Mouse (Mus musculus) intestine, postnatal 0 days (tissue): ENCODE data around the gene Aak1. TPM values are rescaled to one million over a fixed set of nuclear protein-coding genes. Genes with fewer than 3 reads are reported as not detected.

ENCODE experiments used
- ATAC-seq: fragments of 200-750 bp; cut with Nextera tagmentation; 2 replicates; pipeline ENCODE4 v1.8.0; 2017; ENCODE audit warnings: mild to moderate bottlenecking, moderate TSS enrichment, moderate library complexity
- H3K27ac ChIP-seq: fragments of 300-500 bp; sonication (generic); 2 replicates; pipeline ENCODE4 v1.5.1; 2014; ENCODE audit warnings: mild to moderate bottlenecking, low read depth, low read length, moderate library complexity
- H3K27me3 ChIP-seq: fragments of 300-500 bp; sonication (generic); replicated peaks from 2 replicates; pipeline ENCODE4 v1.6.1; 2014; ENCODE audit warnings: low read length, mixed read lengths; ENCODE audit not compliant: control insufficient read depth, insufficient read depth
- H3K36me3 ChIP-seq: fragments of 300-500 bp; sonication (generic); 2 replicates; pipeline ENCODE4 v1.6.1; 2014; ENCODE audit warnings: mild to moderate bottlenecking, moderate library complexity; ENCODE audit not compliant: control insufficient read depth, insufficient read depth
- H3K4me1 ChIP-seq: fragments of 300-500 bp; sonication (generic); replicated peaks from 2 replicates; pipeline ENCODE4 v1.6.1; 2014; ENCODE audit warnings: antibody characterized with exemption, low read length, mixed read lengths; ENCODE audit not compliant: control insufficient read depth, insufficient read depth
- H3K4me2 ChIP-seq: fragments of 300-500 bp; sonication (generic); replicated peaks from 2 replicates; pipeline ENCODE4 v1.6.1; 2014; ENCODE audit warnings: low read depth, mild to moderate bottlenecking, moderate library complexity
- H3K4me3 ChIP-seq: fragments of 300-500 bp; sonication (generic); 2 replicates; pipeline ENCODE4 v1.5.1; 2014; ENCODE audit warnings: low read depth, low read length
- H3K9ac ChIP-seq: fragments of 300-500 bp; sonication (generic); 2 replicates; pipeline ENCODE4 v1.6.1; 2014; ENCODE audit warnings: mild to moderate bottlenecking, low read depth, low read length
- H3K9me3 ChIP-seq: fragments of 300-500 bp; sonication (generic); 2 replicates; pipeline ENCODE4 v1.6.1; 2016; ENCODE audit warnings: mixed run types; ENCODE audit not compliant: control insufficient read depth
- CTCF ChIP-seq: sonication (generic); IDR thresholded peaks from 2 replicates; pipeline ENCODE4 v1.5.1; 2016; ENCODE audit warnings: low read depth, mild to moderate bottlenecking, control low read depth, antibody characterized with exemption, moderate library complexity
- WGBS: fragments of 180-500 bp; shearing (Covaris S2); extraction: QIAGEN DNeasy Blood & Tissue Kit; methylation state at CpG from one replicate; pipeline ENCODE4 v1.1.7; 2014; 5-methylcytosine and 5-hydroxymethylcytosine counted together
- polyA plus RNA-seq: library from polyadenylated mRNA; unstranded; fragments of >200 nt; fragmentation: Nextera tagmentation; extraction: Ambion mirVana; gene quantifications from 2 replicates; pipeline ENCODE4 v1.2.1, GENCODE M21; 2015

The Aak1 gene
- polyA plus RNA-seq, 1 experiment from 2014 or later = 5.7 TPM

DNA sequence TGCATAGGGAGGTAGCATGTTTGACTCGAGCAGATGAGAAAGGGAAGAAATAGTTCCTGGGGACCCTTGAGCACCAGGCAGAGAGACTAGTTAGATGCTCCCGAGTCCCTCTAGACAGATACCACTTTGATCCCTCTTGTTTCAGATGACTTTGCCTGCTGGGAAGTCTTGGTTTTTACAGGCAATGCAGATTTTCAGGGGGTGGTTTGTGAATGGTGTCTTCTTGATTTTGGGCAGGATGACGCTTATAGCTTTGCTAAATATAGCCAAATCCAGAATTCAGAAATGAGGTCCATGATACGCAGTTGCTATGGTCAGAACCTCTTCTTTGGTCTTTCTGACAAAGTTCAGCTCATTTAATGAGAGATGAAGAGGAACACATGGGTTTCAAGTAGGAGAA lies 5.6 kb downstream of the Aak1 start:
- WGBS = 88% methylated on average over 4 of the region's 4 CpGs
- no peak for TF ChIP-seq CTCF
- ATAC-seq = no peak

DNA sequence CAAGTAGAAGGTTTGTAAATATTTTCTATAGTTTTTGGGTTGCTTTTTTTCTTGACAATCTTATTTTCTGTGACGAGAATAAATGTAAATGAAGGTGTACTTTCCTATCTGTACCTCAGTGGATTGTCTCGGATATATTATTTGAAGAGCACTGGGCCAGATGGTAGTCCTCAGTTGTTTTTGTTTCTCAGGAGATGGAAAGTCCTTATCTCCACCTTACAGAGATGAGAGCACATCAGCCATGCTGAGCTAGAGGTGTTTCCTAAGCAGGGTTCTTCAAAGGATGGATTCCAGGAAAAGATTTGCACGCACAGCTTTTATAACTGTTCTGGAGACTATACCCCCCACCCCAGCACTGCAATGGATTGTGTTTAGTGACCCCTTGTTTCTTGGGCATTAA lies 9.3 kb downstream of the Aak1 start:
- ATAC-seq = no peak
- no peak overlapping the region for H3K4me3 ChIP-seq

More for the DNA sequence above, 5.6 kb downstream of the Aak1 start:
- H3K4me1 ChIP-seq = no peaks in the 10 kb centered on the region
- H3K9ac ChIP-seq = no peak overlapping the region
- H3K27me3 ChIP-seq = no peaks in the 10 kb centered on the region
- H3K36me3 ChIP-seq = no peaks in the 10 kb centered on the region
- no peak overlapping the region for H3K4me3 ChIP-seq
- no peak overlapping the region for H3K27ac ChIP-seq
- no peak overlapping the region for H3K4me2 ChIP-seq
- H3K9me3 ChIP-seq = no peaks in the 10 kb centered on the region

DNA sequence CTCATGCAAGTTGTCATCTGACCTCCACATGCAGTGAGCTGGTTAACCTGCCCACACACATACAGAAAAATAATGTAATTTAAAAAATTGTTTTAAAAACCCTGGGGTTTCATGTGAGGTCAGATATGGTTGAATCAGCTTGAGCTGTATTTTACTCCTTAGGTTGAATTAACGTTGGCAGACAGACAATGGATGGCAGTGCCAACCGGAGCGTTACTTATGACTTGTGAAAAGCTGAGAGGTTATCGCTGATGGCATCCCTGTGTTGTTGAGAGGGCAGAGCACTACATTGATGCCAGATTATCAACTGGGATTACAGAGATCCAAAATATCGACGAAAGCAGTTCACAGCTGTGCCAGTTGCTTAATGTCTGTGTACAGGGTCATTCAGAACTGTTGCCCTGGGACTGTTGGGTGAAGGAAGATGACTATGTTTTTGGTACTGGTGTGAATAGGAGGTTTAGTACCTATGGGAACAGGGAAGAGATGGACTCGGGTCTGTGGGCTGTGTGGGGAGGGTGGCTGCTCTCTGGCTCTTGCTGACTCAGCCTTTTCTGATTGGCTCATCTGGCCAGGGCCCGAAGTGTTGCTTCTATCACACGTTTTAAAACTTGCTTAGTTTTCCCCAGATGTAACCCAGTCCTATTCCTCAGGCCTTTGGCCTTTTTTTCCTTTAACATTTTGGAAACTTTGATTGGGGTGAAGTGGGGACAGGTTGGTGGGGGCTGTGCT lies 11.6 kb downstream of the Aak1 start:
- Histone ChIP-seq H3K36me3 (peaks cover 10% of the 10 kb centered on the region; the same call in 1 of the 2 replicates), H3K4me3 (no peak overlapping the region), H3K4me2 (no peak overlapping the region), H3K27ac (no peak overlapping the region), H3K9me3 (no peaks in the 10 kb centered on the region), H3K9ac (no peak overlapping the region), H3K4me1 (no peaks in the 10 kb centered on the region), H3K27me3 (no peaks in the 10 kb centered on the region)
- 86% methylated on average over 9 of the region's 9 CpGs for WGBS
- ATAC-seq = no peak
- TF ChIP-seq CTCF = no peak

More for the DNA sequence above, 9.3 kb downstream of the Aak1 start:
- no peaks in the 10 kb centered on the region for H3K4me1 ChIP-seq
- H3K36me3 ChIP-seq = peaks cover 10% of the 10 kb centered on the region; the same call in 1 of the 2 replicates
- H3K27ac ChIP-seq = no peak overlapping the region
- H3K27me3 ChIP-seq = no peaks in the 10 kb centered on the region
- no peak overlapping the region for H3K4me2 ChIP-seq
- no peak for TF ChIP-seq CTCF
- 87% methylated on average over 3 of the region's 3 CpGs for WGBS
- no peak overlapping the region for H3K9ac ChIP-seq
- H3K9me3 ChIP-seq = no peaks in the 10 kb centered on the region

DNA sequence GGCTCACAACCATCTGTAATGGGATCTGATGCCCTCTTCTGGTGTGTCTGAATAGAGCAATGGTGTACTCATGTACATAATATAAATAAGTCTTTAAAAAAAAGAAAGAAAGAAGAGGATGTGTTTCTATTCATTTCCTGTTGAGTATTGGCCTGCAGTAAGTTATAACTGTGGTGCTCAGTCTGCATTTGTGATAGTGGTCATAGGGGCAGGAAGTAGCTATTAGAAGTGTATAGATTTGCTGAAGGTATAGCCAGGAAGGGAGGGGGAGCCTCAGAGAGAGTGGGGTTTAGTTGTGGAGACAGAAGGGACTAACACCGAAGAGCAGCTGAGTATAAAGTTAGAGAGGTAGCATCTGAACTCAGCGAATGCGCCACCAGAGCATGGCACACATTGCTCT lies 15.0 kb downstream of the Aak1 start:
- H3K9me3 ChIP-seq = no peaks in the 10 kb centered on the region
- no peak overlapping the region for H3K9ac ChIP-seq
- no peak overlapping the region for H3K4me2 ChIP-seq
- no peaks in the 10 kb centered on the region for H3K4me1 ChIP-seq
- H3K4me3 ChIP-seq = no peak overlapping the region
- WGBS = 87% methylated on average over 3 of the region's 3 CpGs
- H3K36me3 ChIP-seq = peaks cover 10% of the 10 kb centered on the region; the same call in 1 of the 2 replicates
- no peaks in the 10 kb centered on the region for H3K27me3 ChIP-seq
- no peak for TF ChIP-seq CTCF
- H3K27ac ChIP-seq = no peak overlapping the region
- no peak for ATAC-seq

DNA sequence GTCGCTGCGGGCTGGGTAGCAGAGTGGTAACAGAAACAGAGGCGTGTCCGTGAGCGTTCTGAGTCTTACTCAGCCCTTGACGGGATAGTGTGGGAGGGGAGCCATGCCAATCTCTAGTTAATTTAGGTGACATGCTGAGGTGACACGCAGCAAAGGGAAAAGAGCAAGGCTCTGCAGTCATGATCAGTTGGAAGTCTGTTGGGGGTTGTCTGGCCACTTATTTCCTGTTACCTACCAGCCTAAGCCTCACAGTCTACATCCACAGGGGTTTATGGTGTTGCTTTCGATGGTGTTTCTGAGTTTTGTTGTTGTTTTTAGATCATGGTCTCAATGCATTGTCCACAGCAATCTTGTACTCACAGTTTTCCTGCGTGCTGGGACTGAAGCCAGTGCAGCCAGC lies 21.0 kb downstream of the Aak1 start:
- Histone ChIP-seq H3K9ac (no peak overlapping the region), H3K4me1 (no peaks in the 10 kb centered on the region), H3K9me3 (no peaks in the 10 kb centered on the region), H3K27me3 (no peaks in the 10 kb centered on the region), H3K4me2 (no peak overlapping the region), H3K27ac (no peak overlapping the region), H3K4me3 (no peak overlapping the region), H3K36me3 (no peaks in the 10 kb centered on the region)
- no peak for ATAC-seq
- TF ChIP-seq CTCF = no peak
- 86% methylated on average over 9 of the region's 9 CpGs for WGBS

DNA sequence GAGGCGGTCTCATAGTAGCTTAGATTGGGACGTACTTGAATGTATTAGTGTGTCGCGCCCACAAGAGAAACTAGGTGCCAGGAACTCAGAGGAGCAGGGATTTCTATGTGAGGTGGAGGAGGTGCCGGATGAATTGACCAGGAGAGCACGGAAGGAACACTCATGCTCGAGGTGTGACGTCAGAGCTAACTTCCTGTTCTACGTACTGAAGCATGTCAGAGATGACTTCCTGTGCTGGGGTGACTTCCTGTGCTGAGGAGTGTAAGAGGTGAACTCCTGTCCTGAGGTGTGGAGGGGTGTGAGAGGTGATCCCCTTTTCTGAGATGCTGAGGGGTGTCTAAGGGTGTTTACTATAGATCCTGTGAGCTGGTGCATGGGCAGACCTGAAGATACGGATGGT lies 22.5 kb downstream of the Aak1 start:
- Histone ChIP-seq H3K27me3 (no peaks in the 10 kb centered on the region), H3K9ac (no peak overlapping the region), H3K27ac (no peak overlapping the region), H3K4me2 (no peak overlapping the region), H3K4me3 (no peak overlapping the region), H3K36me3 (no peaks in the 10 kb centered on the region), H3K9me3 (no peaks in the 10 kb centered on the region), H3K4me1 (no peaks in the 10 kb centered on the region)
- ATAC-seq = no peak
- no peak for TF ChIP-seq CTCF
- 92% methylated on average over 10 of the region's 10 CpGs for WGBS
